Mouse (Mus musculus): ENCODE measurements around the gene Cdkn2aipnl.

Gene Cdkn2aipnl

GRCm38 (mm10) chr11:51949155-51949840 lies 18.2 kb upstream of the Cdkn2aipnl start:
- DNase-seq = no peak

- no peak for DNase-seq
Measured at GRCm38 (mm10) chr11:51949919-51950318, 17.5 kb upstream of the Cdkn2aipnl start.

- no peak for DNase-seq
Measured at GRCm38 (mm10) chr11:51951861-51952420, 15.5 kb upstream of the Cdkn2aipnl start.

- DNase-seq = no peak
Measured at GRCm38 (mm10) chr11:51956112-51956511, 11.3 kb upstream of the Cdkn2aipnl start.

- no peak for DNase-seq
Measured at GRCm38 (mm10) chr11:51957760-51958159, 9.7 kb upstream of the Cdkn2aipnl start.

- DNase-seq = no peak
Measured at GRCm38 (mm10) chr11:51959511-51959910, 8.0 kb upstream of the Cdkn2aipnl start.

- no peak for DNase-seq
Measured at GRCm38 (mm10) chr11:51960061-51960460, 7.4 kb upstream of the Cdkn2aipnl start.

GRCm38 (mm10) chr11:51960967-51961471 lies 6.4 kb upstream of the Cdkn2aipnl start:
- DNase-seq = peak; percentile 48

- no peak for DNase-seq
Measured at GRCm38 (mm10) chr11:51961761-51962160, 5.7 kb upstream of the Cdkn2aipnl start.

GRCm38 (mm10) chr11:51962277-51962676 lies 5.2 kb upstream of the Cdkn2aipnl start:
- DNase-seq = no peak

- DNase-seq = no peak
Measured at GRCm38 (mm10) chr11:51966651-51967050, 810 bp upstream of the Cdkn2aipnl start.

- DNase-seq = no peak
Measured at GRCm38 (mm10) chr11:51968896-51969295, 1.4 kb downstream of the Cdkn2aipnl start.

- DNase-seq = no peak
Measured at GRCm38 (mm10) chr11:51969511-51969910, 2.0 kb downstream of the Cdkn2aipnl start.

- no peak for DNase-seq
Measured at GRCm38 (mm10) chr11:51971644-51972043, 4.2 kb downstream of the Cdkn2aipnl start.

- DNase-seq = peak; percentile 51
Measured at GRCm38 (mm10) chr11:51999611-52000289, 32.3 kb downstream of the Cdkn2aipnl start.

GRCm38 (mm10) chr11:52000290-52000962 lies 33.0 kb downstream of the Cdkn2aipnl start, which contains the start of gene Ube2b:
Ube2b (minus strand) TSS chr11:52000762.
- DNase-seq = peak; percentile 98

- DNase-seq = no peak
Measured at GRCm38 (mm10) chr11:52001341-52001740, 33.9 kb downstream of the Cdkn2aipnl start.

- no peak for DNase-seq
Measured at GRCm38 (mm10) chr11:52001861-52002260, 34.4 kb downstream of the Cdkn2aipnl start.

- no peak for DNase-seq
Measured at GRCm38 (mm10) chr11:52002842-52003504, 35.5 kb downstream of the Cdkn2aipnl start.

GRCm38 (mm10) chr11:52003505-52003771 lies 36.0 kb downstream of the Cdkn2aipnl start:
- DNase-seq = no peak

- peak; percentile 93 for DNase-seq
Measured at GRCm38 (mm10) chr11:52003772-52004528, 36.5 kb downstream of the Cdkn2aipnl start, which contains the start of gene Cdkl3. Cdkl3 (plus strand) TSS chr11:52004221.

- no peak for DNase-seq
Measured at GRCm38 (mm10) chr11:52005586-52005985, 38.1 kb downstream of the Cdkn2aipnl start.

All from layer of hippocampus, adult 9-11 months (tissue).